Mouse (Mus musculus) forebrain, embryonic 16.5 days (tissue): ENCODE results near the gene Foxe1. TPM values are rescaled to one million over a fixed set of nuclear protein-coding genes. Genes with fewer than 3 reads are reported as not detected.
A peak's percentile ranks its signal among the peaks of the same experiment; 100 is the strongest.

Experiments
- ATAC-seq: fragments of 200-750 bp; cut with Nextera tagmentation; 2 replicates; pipeline ENCODE4 v1.8.0; 2017; ENCODE audit warnings: mild to moderate bottlenecking, moderate library complexity
- H3K27ac ChIP-seq: fragments of 300-500 bp; sonication (generic); 2 replicates; pipeline ENCODE4 v1.5.1; 2014; ENCODE audit warnings: low read length, control low read depth
- H3K27me3 ChIP-seq: fragments of 300-500 bp; sonication (generic); replicated peaks from 2 replicates; pipeline ENCODE4 v1.6.1; 2014; ENCODE audit warnings: low read length; ENCODE audit not compliant: control insufficient read depth, insufficient read depth
- H3K36me3 ChIP-seq: fragments of 300-500 bp; sonication (generic); 2 replicates; pipeline ENCODE4 v1.6.1; 2014; ENCODE audit not compliant: control insufficient read depth, insufficient read depth
- H3K4me1 ChIP-seq: fragments of 300-500 bp; sonication (generic); replicated peaks from 2 replicates; pipeline ENCODE4 v1.6.1; 2014; ENCODE audit warnings: low read length; ENCODE audit not compliant: control insufficient read depth, insufficient read depth
- H3K4me2 ChIP-seq: fragments of 300-500 bp; sonication (generic); 2 replicates; pipeline ENCODE4 v1.6.1; 2014; ENCODE audit warnings: mild to moderate bottlenecking, low read length, control low read depth
- H3K4me3 ChIP-seq: fragments of 300-500 bp; sonication (generic); replicated peaks from 2 replicates; pipeline ENCODE4 v1.5.1; 2014; ENCODE audit warnings: mild to moderate bottlenecking, low read length, control low read depth
- H3K9ac ChIP-seq: fragments of 300-500 bp; sonication (generic); replicated peaks from 2 replicates; pipeline ENCODE4 v1.6.1; 2014; ENCODE audit warnings: low read depth, low read length, control low read depth
- H3K9me3 ChIP-seq: fragments of 300-500 bp; sonication (generic); 2 replicates; pipeline ENCODE4 v1.6.1; 2016; ENCODE audit warnings: low read length; ENCODE audit not compliant: control insufficient read depth
- WGBS: fragments of 180-500 bp; shearing (Covaris S2); extraction: QIAGEN DNeasy Blood & Tissue Kit; methylation state at CpG from one replicate; pipeline ENCODE4 v1.1.7; 2014; 5-methylcytosine and 5-hydroxymethylcytosine counted together
- polyA plus RNA-seq: library from polyadenylated mRNA; unstranded; fragments of >200 nt; fragmentation: Nextera tagmentation; extraction: Ambion mirVana; gene quantifications from 2 replicates; pipeline ENCODE4 v1.2.1, GENCODE M21; 2015

Foxe1 gene
- polyA plus RNA-seq, 1 experiment from 2014 or later = not detected

- Histone ChIP-seq H3K36me3 (peaks cover 3% of the 10 kb centered on the region; the same call in 1 of the 2 replicates), H3K4me1 (peaks cover 4% of the 10 kb centered on the region), H3K9me3 (no peaks in the 10 kb centered on the region), H3K4me3 (peak within 1 kb of the TSS; percentile 75), H3K27me3 (no peaks in the 10 kb centered on the region), H3K4me2 (peak within 1 kb of the TSS; percentile 79), H3K9ac (peak within 1 kb of the TSS; percentile 89), H3K27ac (peak within 1 kb of the TSS; percentile 88)
- peak; percentile 95 for ATAC-seq
- under 1% methylated on average over 56 of the region's 56 CpGs for WGBS
Measured at GRCm38 (mm10) chr4:46389013-46389611, 45.7 kb downstream of the Foxe1 start, which contains the start of gene Trmo. Gene Trmo (minus strand): TSS chr4:46389437.

- ATAC-seq = no peak
Measured at GRCm38 (mm10) chr4:46389612-46390341, 46.4 kb downstream of the Foxe1 start.

GRCm38 (mm10) chr4:46390390-46390970 is 47.1 kb downstream of the Foxe1 start:
- Histone ChIP-seq H3K27ac (no peak overlapping the region), H3K4me2 (peak overlapping the region; percentile 79), H3K4me1 (peaks cover 4% of the 10 kb centered on the region), H3K9me3 (no peaks in the 10 kb centered on the region), H3K27me3 (no peaks in the 10 kb centered on the region), H3K4me3 (no peak overlapping the region; the same call in 1 of the 2 replicates), H3K36me3 (no peaks in the 10 kb centered on the region), H3K9ac (no peak overlapping the region)
- no peak for ATAC-seq
- WGBS = 23% methylated on average over 9 of the region's 9 CpGs

More at GRCm38 (mm10) chr4:46389612-46390341, 46.4 kb downstream of the Foxe1 start:
- H3K27me3 ChIP-seq = no peaks in the 10 kb centered on the region
- H3K27ac ChIP-seq = peak overlapping the region; percentile 88
- H3K4me3 ChIP-seq = peak overlapping the region; percentile 75
- peaks cover 4% of the 10 kb centered on the region for H3K4me1 ChIP-seq
- 2% methylated on average over 24 of the region's 24 CpGs for WGBS
- H3K4me2 ChIP-seq = peak overlapping the region; percentile 79
- peak overlapping the region; percentile 89 for H3K9ac ChIP-seq
- no peaks in the 10 kb centered on the region for H3K9me3 ChIP-seq
- H3K36me3 ChIP-seq = peaks cover 3% of the 10 kb centered on the region; the same call in 1 of the 2 replicates

GRCm38 (mm10) chr4:46394388-46394787 is 51.0 kb downstream of the Foxe1 start:
- Histone ChIP-seq H3K4me2 (no peak overlapping the region), H3K27me3 (no peaks in the 10 kb centered on the region), H3K9me3 (no peaks in the 10 kb centered on the region), H3K27ac (no peak overlapping the region), H3K4me1 (peaks cover 4% of the 10 kb centered on the region), H3K4me3 (no peak overlapping the region), H3K36me3 (no peaks in the 10 kb centered on the region), H3K9ac (no peak overlapping the region)
- no peak for ATAC-seq
- 72% methylated on average over 2 of the region's 2 CpGs for WGBS

GRCm38 (mm10) chr4:46395736-46396135 is 52.3 kb downstream of the Foxe1 start:
- ATAC-seq = no peak
- no peak overlapping the region for H3K4me2 ChIP-seq
- H3K4me1 ChIP-seq = no peaks in the 10 kb centered on the region
- H3K36me3 ChIP-seq = no peaks in the 10 kb centered on the region
- H3K27ac ChIP-seq = no peak overlapping the region
- H3K9ac ChIP-seq = no peak overlapping the region
- H3K4me3 ChIP-seq = no peak overlapping the region
- H3K9me3 ChIP-seq = no peaks in the 10 kb centered on the region
- 37% methylated on average over 5 of the region's 5 CpGs for WGBS
- no peaks in the 10 kb centered on the region for H3K27me3 ChIP-seq

Other genes starting within 250 kb of the Foxe1 start
- gene Ncbp1, start 205.0 kb upstream of the Foxe1 start, polyA plus RNA-seq = 98.8 and 107 TPM in 2 replicates
- 32.3 and 37.7 TPM in 2 replicates for gene Tstd2, start 204.9 kb upstream of the Foxe1 start, polyA plus RNA-seq
- gene Xpa, start 147.3 kb upstream of the Foxe1 start, polyA plus RNA-seq = 30.0 and 33.3 TPM in 2 replicates
- 12.7 and 13.4 TPM in 2 replicates for gene Trmo, start 45.8 kb downstream of the Foxe1 start, polyA plus RNA-seq
- 0.09 and 0.10 TPM in 2 replicates for gene Hemgn, start 69.9 kb downstream of the Foxe1 start, polyA plus RNA-seq
- 105 and 114 TPM in 2 replicates for gene Anp32b, start 107.3 kb downstream of the Foxe1 start, polyA plus RNA-seq
- gene Nans, start 145.6 kb downstream of the Foxe1 start, polyA plus RNA-seq = 81.1 and 85.5 TPM in 2 replicates
- 0.85 and 1.4 TPM in 2 replicates for gene Trim14, start 192.5 kb downstream of the Foxe1 start, polyA plus RNA-seq